ENCODE assay signal across 16 mouse cellular contexts in the genomic region with DNA sequence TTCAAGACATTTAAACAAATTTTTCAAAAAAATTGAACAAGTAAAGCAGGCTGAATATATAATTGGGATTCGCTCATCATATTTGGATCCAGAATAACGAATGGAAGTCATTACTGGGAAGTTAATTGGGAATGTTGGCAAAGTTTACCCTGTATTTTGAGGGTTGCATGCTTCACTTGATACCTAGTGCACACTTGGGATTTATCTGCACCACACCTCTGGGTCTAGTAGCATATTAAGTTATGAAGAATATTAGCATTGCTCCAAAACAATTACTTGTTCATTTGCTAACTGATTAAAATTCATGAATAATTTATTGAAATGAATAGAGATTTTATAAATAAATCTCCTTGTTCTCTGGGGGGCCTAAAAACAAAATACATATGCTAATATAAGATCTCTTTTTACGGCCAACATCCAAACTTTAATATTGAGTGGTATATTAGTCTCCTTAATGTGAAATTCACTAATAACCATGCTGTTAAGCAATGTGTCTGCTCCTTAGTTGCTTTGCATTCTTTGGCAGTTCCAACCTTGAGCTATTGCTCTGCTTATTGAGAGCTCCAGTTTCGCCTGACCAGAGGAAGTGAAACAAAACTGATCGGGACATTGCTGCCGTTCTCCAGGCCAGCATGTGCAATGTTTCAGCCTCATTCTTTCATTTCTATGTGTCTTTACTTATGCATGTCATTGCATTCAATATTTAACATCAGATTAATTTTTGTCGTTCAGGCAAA.
"Had no signal": no experiment of that assay in that cellular context is flagged by ENCODE, and none has a peak within 500 bp of the region (broad histone marks: within the 10 kb centered on the region; RNA-seq: fewer than 3 reads in every experiment).

No protein-coding gene starts in this region.

- H3K9me3 ChIP-seq: kidney, embryonic 15.5 days; limb, embryonic 13.5 days; megakaryocyte, embryonic 14.5 days had no signal

- ATAC-seq: intestine, embryonic 16.5 days; lung, postnatal 0 days had no signal

- H3K27ac ChIP-seq: kidney, embryonic 15.5 days; layer of hippocampus, adult 2 months; limb, embryonic 13.5 days; liver, embryonic 14.5 days had no signal

- H3K4me2 ChIP-seq: kidney, embryonic 15.5 days; limb, embryonic 13.5 days; midbrain, embryonic 11.5 days had no signal

- H3K9ac ChIP-seq: kidney, embryonic 15.5 days; limb, embryonic 13.5 days; liver, embryonic 14.5 days had no signal

- H3K4me1 ChIP-seq: limb, embryonic 13.5 days; megakaryocyte, embryonic 14.5 days had no signal

- H3K27me3 ChIP-seq: kidney, embryonic 15.5 days; limb, embryonic 13.5 days; megakaryocyte, embryonic 14.5 days had no signal

- H3K4me3 ChIP-seq: kidney, embryonic 15.5 days; layer of hippocampus, adult 2 months; limb, embryonic 13.5 days; megakaryocyte, embryonic 14.5 days had no signal

- H3K36me3 ChIP-seq: kidney, embryonic 15.5 days had no signal

- DNase-seq: kidney, adult 2 months; kidney, postnatal 4 days; left cerebral cortex, postnatal 4 days; lung, adult 2 months; lung, postnatal 36 days; right cerebral cortex, adult 18-20 months; right cerebral cortex, postnatal 25 days; thymus, postnatal 4 days had no signal
